Mouse (Mus musculus) neural tube, embryonic 12.5 days (tissue): ENCODE measurements around the gene Rplp0. TPM values are rescaled to one million over a fixed set of nuclear protein-coding genes. Genes with fewer than 3 reads are reported as not detected.
A peak's percentile ranks its signal among the peaks of the same experiment; 100 is the strongest.
"Not testable (repeated sequence)": the region's sequence is repeated elsewhere in the genome, so short reads cannot be mapped to it uniquely, and the experiment has no call there.

Source experiments
- ATAC-seq: fragments of 200-750 bp; cut with Nextera tagmentation; 2 replicates; pipeline ENCODE4 v1.8.0; 2017; ENCODE audit warnings: low read depth, mild to moderate bottlenecking, moderate TSS enrichment, moderate library complexity; ENCODE audit not compliant: low FRiP score
- H3K27ac ChIP-seq: fragments of 300-500 bp; sonication (generic); 2 replicates; pipeline ENCODE4 v1.5.1; 2016
- H3K27me3 ChIP-seq: fragments of 300-500 bp; sonication (generic); replicated peaks from 2 replicates; pipeline ENCODE4 v1.6.1; 2016; ENCODE audit warnings: mild to moderate bottlenecking
- H3K36me3 ChIP-seq: fragments of 300-500 bp; sonication (generic); 2 replicates; pipeline ENCODE4 v1.6.1; 2016; ENCODE audit warnings: mild to moderate bottlenecking
- H3K4me1 ChIP-seq: fragments of 300-500 bp; sonication (generic); 2 replicates; pipeline ENCODE4 v1.6.1; 2016
- H3K4me2 ChIP-seq: fragments of 300-500 bp; sonication (generic); replicated peaks from 2 replicates; pipeline ENCODE4 v1.6.1; 2016; ENCODE audit warnings: mild to moderate bottlenecking
- H3K4me3 ChIP-seq: fragments of 300-500 bp; sonication (generic); 2 replicates; pipeline ENCODE4 v1.5.1; 2016
- H3K9ac ChIP-seq: fragments of 300-500 bp; sonication (generic); 2 replicates; pipeline ENCODE4 v1.6.1; 2016; ENCODE audit warnings: mild to moderate bottlenecking
- H3K9me3 ChIP-seq: fragments of 300-500 bp; sonication (generic); 2 replicates; pipeline ENCODE4 v1.6.1; 2016; ENCODE audit warnings: mild to moderate bottlenecking
- WGBS: fragments of 180-500 bp; shearing (Covaris S2); methylation state at CpG from one replicate; pipeline ENCODE4 v1.1.7; 2016; 5-methylcytosine and 5-hydroxymethylcytosine counted together
- polyA plus RNA-seq: library from polyadenylated mRNA; unstranded; fragments of >200 nt; fragmentation: Nextera tagmentation; extraction: Ambion mirVana; gene quantifications from 2 replicates; pipeline ENCODE4 v1.2.1, GENCODE M21; 2016

The Rplp0 gene
- 843 and 890 TPM in 2 replicates for polyA plus RNA-seq

- Histone ChIP-seq H3K4me3 (peak within 1 kb of the TSS; percentile 96), H3K9ac (peak within 1 kb of the TSS; percentile 97), H3K9me3 (no peaks in the 10 kb centered on the region), H3K4me1 (peaks cover 19% of the 10 kb centered on the region), H3K27me3 (no peaks in the 10 kb centered on the region), H3K27ac (peak within 1 kb of the TSS; percentile 43; the same call in 1 of the 2 replicates), H3K36me3 (peaks cover 33% of the 10 kb centered on the region), H3K4me2 (peak within 1 kb of the TSS; percentile 76)
- peak; percentile 98 for ATAC-seq
- WGBS, result under 1% methylated on average over 78 of the region's 78 CpGs
Measured at GRCm38 (mm10) chr5:115559237-115560101, at the start of gene Rplp0. Gene Rplp0 (plus strand): TSS chr5:115559467.

DNA sequence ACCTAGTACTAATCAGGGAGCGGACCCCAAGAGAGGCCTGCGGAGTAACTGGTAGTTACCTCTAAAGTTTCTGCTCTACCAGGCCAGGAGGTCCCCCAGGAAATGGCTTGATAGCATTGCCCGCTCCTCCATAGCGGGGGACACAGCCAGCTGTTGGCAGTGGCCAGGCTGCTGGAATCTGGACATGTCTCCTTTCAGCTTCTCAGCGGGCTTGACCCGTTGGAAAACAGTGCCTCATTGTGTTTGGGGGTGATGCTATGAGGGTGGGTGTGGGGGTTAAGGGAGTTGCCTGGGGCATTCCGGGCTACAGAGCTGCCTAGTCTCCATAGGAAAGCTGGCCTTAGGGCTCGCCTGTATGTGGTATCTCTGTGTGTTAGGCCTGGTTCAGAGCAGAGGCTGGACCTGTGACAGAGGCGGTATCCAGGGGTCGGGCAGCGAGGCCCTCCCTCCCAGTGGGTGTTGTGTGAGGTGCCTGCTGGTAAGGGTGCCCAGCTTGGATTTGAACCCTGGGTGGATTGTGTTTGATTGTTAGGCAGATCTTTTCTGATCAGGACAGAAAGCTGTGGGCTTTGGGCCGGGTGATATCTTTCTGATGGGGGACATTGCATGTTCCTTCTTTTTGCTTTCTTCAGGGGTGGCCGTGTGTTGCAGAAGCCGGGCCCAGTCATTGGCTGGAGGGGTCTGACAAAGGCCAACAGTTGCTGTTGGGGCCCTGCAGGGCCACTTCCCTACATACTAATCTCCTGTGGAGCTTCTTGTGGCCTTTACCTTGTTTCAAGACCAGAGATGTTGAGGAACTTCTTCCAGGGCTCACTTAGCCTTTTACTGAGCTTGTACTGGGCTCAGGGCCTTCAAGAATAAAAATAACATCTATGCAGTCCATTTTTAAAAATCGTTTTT lies 49.2 kb upstream of the Rplp0 start:
- H3K27me3 ChIP-seq, result no peaks in the 10 kb centered on the region
- H3K4me2 ChIP-seq, result peak overlapping the region; percentile 88
- H3K36me3 ChIP-seq, result no peaks in the 10 kb centered on the region
- no peaks in the 10 kb centered on the region for H3K9me3 ChIP-seq
- H3K27ac ChIP-seq, result no peak overlapping the region
- peaks cover 40% of the 10 kb centered on the region for H3K4me1 ChIP-seq
- H3K9ac ChIP-seq, result 0 out of 2 replicates have a peak overlapping the region, but pooled peaks have one; percentile 10
- no peak for ATAC-seq
- no peak overlapping the region; the same call in 1 of the 2 replicates for H3K4me3 ChIP-seq
- 70% methylated on average over 15 of the region's 15 CpGs for WGBS

- Histone ChIP-seq H3K9ac (no peak overlapping the region), H3K4me1 (peaks cover 41% of the 10 kb centered on the region), H3K4me2 (no peak overlapping the region), H3K4me3 (no peak overlapping the region), H3K27me3 (no peaks in the 10 kb centered on the region), H3K36me3 (peaks cover 3% of the 10 kb centered on the region; the same call in 1 of the 2 replicates), H3K9me3 (no peaks in the 10 kb centered on the region), H3K27ac (no peak overlapping the region)
- no peak for ATAC-seq
- 92% methylated on average over 7 of the region's 7 CpGs for WGBS
Measured at GRCm38 (mm10) chr5:115512375-115512774, 46.9 kb upstream of the Rplp0 start.

DNA sequence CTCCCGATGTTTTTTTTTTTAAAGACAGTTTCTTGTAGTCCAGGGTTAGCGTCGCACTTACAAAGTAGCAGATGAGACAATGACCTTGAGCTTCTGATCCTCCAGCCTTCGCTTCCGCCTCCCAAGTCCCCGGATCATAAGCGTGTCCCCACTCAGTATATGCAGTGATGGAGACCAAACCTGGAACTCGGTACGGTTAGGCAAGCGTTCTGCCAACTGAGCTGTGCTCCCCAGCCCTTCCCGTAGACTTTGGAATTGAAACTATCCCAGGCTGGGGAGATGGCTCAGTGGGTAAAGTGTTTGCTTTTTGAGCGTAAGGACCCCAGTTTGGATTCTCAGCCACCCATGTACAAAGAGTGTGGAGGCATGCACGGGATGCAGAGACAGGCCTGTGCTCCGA lies 46.0 kb upstream of the Rplp0 start:
- no peak overlapping the region for H3K4me2 ChIP-seq
- H3K9me3 ChIP-seq, result no peaks in the 10 kb centered on the region
- peaks cover 33% of the 10 kb centered on the region for H3K4me1 ChIP-seq
- H3K4me3 ChIP-seq, result no peak overlapping the region
- no peaks in the 10 kb centered on the region for H3K27me3 ChIP-seq
- peaks cover 3% of the 10 kb centered on the region; the same call in 1 of the 2 replicates for H3K36me3 ChIP-seq
- no peak for ATAC-seq
- no peak overlapping the region for H3K9ac ChIP-seq
- H3K27ac ChIP-seq, result no peak overlapping the region
- WGBS, result 98% methylated on average over 14 of the region's 14 CpGs

DNA sequence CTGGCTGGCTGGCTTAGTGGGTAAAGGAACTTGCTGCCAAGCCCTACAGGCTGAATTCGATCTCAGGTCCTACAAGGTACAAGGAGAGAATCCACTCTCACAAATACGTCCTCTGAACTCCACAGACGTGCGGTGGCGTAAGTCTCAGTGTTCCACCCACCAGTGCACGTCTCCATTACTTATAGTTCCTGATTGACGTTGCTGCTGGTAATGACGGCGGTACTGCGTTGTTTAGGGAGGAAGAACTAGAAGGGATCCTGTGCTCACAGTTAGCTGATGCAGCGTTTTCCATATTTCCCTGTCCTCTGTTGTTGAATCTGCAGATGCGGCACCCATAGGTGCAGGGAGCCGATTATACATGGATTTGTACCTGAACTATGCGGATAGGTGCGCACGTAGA lies 45.5 kb upstream of the Rplp0 start:
- Histone ChIP-seq H3K9ac (no peak overlapping the region), H3K36me3 (peaks cover 3% of the 10 kb centered on the region; the same call in 1 of the 2 replicates), H3K27ac (no peak overlapping the region), H3K4me3 (no peak overlapping the region), H3K4me2 (no peak overlapping the region), H3K4me1 (peaks cover 28% of the 10 kb centered on the region), H3K9me3 (no peaks in the 10 kb centered on the region), H3K27me3 (no peaks in the 10 kb centered on the region)
- WGBS, result 96% methylated on average over 16 of the region's 16 CpGs
- ATAC-seq, result no peak

DNA sequence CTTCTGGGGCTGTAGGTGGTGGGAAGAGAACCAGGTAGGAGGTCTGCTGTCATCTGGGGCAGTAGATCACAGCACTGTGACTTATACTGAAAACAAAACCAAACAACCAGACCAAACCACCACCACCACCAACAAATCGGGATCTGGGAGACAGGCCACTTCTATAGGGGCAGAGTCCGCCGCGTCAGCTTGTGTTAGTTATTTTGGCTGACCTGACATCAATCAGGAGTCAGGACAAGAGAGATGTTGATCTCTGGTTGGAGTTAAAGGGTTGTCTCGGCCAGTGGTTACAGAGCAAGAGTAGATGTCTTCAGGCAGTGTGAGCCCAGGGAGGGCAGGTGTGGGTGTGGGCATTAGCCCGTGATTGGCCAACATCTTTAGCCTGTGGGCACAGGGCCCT lies 44.9 kb upstream of the Rplp0 start:
- Histone ChIP-seq H3K27me3 (no peaks in the 10 kb centered on the region), H3K36me3 (peaks cover 3% of the 10 kb centered on the region; the same call in 1 of the 2 replicates), H3K27ac (no peak overlapping the region), H3K9me3 (no peaks in the 10 kb centered on the region), H3K4me2 (no peak overlapping the region), H3K4me3 (no peak overlapping the region), H3K4me1 (peaks cover 22% of the 10 kb centered on the region), H3K9ac (no peak overlapping the region)
- WGBS, result 94% methylated on average over 6 of the region's 6 CpGs
- no peak for ATAC-seq

DNA sequence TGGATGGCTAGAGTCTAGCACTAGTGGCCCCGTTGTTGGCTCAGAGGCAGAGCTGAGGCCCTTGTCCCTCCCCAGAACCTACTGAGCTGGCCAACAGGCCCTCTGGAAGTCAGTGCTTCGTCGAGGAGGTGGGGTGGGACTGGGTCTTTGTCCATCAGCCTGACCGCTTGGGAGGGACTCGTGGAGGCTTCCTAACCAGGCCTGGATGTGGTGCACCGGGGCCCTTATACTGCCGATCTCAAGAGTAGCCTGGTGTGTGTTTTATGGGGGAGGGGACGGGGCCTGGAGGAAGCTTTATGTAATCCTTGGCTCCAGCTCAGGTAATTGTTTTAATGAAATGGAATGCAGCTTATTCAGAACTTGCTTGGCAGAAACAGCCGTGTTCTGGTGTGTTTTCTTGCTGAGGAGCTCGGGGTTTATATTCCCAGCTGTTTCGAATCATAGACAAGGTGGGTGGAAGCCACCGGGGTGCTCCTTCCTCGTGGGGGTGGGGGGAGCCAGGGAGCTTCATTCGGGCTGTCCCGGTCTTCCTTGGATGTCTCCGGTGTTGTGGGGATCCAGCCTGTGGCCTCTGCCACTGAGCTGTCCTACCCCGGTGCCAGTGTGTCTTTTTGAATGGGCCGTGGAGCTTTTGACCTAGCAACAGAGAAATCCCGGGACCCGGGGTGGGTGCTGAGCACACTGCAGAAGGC lies 44.2 kb upstream of the Rplp0 start:
- Histone ChIP-seq H3K4me2 (0 out of 2 replicates have a peak overlapping the region, but pooled peaks have one; percentile 4), H3K36me3 (peaks cover 3% of the 10 kb centered on the region; the same call in 1 of the 2 replicates), H3K4me3 (no peak overlapping the region), H3K4me1 (peaks cover 15% of the 10 kb centered on the region), H3K27ac (no peak overlapping the region), H3K27me3 (no peaks in the 10 kb centered on the region), H3K9me3 (no peaks in the 10 kb centered on the region), H3K9ac (no peak overlapping the region)
- 67% methylated on average over 20 of the region's 20 CpGs for WGBS
- no peak for ATAC-seq

DNA sequence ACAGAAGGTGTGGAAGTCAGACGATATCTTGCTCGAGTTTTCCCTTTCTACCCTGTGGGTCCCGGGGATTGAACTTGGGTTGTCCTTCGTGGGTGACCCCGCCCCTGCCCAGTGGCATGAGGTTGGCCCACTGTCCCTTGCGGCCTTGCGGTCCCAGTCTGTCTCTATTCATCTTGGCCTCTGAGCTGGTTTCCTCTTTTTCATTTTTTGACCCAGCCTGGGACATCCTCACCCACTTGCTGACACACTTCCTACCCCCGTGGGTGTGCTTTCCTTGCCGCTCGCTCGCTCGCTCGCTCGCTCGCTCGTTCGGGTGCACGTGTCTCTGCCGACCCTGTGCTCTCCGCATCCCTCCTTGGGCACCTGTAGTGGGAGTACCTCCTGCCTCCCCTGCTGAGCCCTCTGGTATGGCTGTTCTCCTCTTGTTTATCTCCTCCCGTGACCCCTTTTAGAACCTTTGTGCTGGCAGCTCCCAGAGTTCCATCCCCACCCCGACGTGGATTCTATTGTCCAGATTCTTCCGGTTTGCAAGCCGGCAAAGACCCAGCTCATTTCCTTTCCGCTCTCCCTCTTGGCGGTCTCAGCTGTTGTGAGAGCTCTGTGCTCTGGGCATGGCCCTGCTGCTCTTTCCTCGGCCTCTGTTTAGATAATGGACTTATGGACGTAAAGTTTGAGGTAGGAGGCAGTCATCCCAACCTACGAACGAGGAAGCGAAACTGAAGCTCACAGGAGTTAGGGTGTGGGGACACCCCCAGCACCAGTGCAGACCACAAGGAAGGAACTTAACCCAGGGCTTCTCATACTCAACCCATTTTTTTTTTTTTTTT lies 43.0 kb upstream of the Rplp0 start:
- WGBS, result 84% methylated on average over 32 of the region's 32 CpGs
- Histone ChIP-seq H3K4me3 (no peak overlapping the region), H3K9me3 (no peaks in the 10 kb centered on the region), H3K27ac (no peak overlapping the region), H3K4me2 (no peak overlapping the region), H3K27me3 (no peaks in the 10 kb centered on the region), H3K9ac (no peak overlapping the region), H3K4me1 (peaks cover 11% of the 10 kb centered on the region), H3K36me3 (peaks cover 3% of the 10 kb centered on the region; the same call in 1 of the 2 replicates)
- no peak for ATAC-seq

- Histone ChIP-seq H3K27me3 (no peaks in the 10 kb centered on the region), H3K9me3 (no peaks in the 10 kb centered on the region), H3K4me2 (no peak overlapping the region), H3K27ac (no peak overlapping the region), H3K4me1 (peaks cover 11% of the 10 kb centered on the region), H3K36me3 (peaks cover 3% of the 10 kb centered on the region; the same call in 1 of the 2 replicates), H3K4me3 (no peak overlapping the region), H3K9ac (no peak overlapping the region)
- WGBS, result 93% methylated on average over 7 of the region's 7 CpGs
- no peak for ATAC-seq
Measured at GRCm38 (mm10) chr5:115516908-115517307, 42.4 kb upstream of the Rplp0 start.

DNA sequence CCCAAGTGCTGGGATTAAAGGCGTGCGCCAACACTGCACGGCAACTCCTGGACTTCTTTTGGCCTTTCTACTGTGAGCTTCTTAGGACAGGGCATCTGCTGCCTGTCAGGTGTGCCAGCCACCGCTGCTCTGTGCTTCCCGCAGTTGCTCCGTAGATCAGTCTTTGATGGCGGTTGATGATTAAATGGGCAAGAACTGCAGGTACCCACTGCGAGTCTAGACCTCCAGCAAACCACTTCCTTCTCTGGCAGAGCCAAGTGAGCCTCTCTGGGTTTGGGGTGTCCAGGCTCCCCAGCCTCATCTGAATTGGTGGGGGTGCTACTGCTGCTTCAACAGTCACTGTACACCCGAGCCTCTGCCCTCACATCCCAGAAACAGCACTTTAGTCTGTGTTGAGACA lies 41.8 kb upstream of the Rplp0 start:
- no peak overlapping the region for H3K27ac ChIP-seq
- H3K27me3 ChIP-seq, result no peaks in the 10 kb centered on the region
- H3K4me2 ChIP-seq, result no peak overlapping the region
- no peak overlapping the region for H3K4me3 ChIP-seq
- 95% methylated on average over 9 of the region's 9 CpGs for WGBS
- peaks cover 3% of the 10 kb centered on the region; the same call in 1 of the 2 replicates for H3K36me3 ChIP-seq
- ATAC-seq, result no peak
- no peaks in the 10 kb centered on the region for H3K9me3 ChIP-seq
- no peak overlapping the region for H3K9ac ChIP-seq
- peaks cover 11% of the 10 kb centered on the region for H3K4me1 ChIP-seq

DNA sequence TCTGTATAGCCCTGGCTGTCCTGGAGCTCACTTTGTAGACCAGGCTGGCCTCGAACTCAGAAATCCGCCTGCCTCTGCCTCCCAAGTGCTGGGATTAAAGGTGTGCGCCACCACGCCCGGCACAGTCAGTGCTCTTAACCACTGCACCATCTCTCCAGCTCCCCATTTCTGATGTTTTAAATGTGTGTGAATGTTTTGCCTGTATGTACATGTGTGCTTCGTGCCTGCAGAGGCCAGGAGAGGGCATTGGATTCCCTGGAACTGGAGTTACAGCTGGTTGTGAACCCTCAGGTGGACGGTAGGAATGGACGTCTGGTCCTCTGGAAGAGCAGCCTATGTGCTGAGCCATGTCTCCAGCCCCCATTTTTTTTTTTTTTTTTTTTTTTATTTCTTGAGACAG lies 41.1 kb upstream of the Rplp0 start:
- H3K27me3 ChIP-seq, ATAC-seq, H3K9me3 ChIP-seq, H3K4me3 ChIP-seq, H3K27ac ChIP-seq, H3K36me3 ChIP-seq, H3K4me2 ChIP-seq, H3K9ac ChIP-seq: not testable (repeated sequence)
- H3K4me1 ChIP-seq, result peaks cover 15% of the 10 kb centered on the region
- WGBS, result 94% methylated on average over 8 of the region's 8 CpGs
